In genomic region chr9:69948964-69949363, GRCm38 (mm10) we compare ENCODE assay signal across 8 mouse cellular contexts. TPM values are rescaled to one million over a fixed set of nuclear protein-coding genes. Genes with fewer than 3 reads are reported as not detected.
A peak's percentile ranks its signal among the peaks of the same experiment; 100 is the strongest.
DNase-seq lines count a peak whose midpoint lies in the region; ATAC-seq and TF ChIP-seq lines count a peak whose summit lies in the region.

No protein-coding gene starts in this region.

- intact Hi-C loops in heart, adult 2 months (cut with DNase I): loop anchor here (1.0 kb wide), 1 partner anchor 38 kb away; no protein-coding TSS in a partner anchor

- no peaks in the 10 kb centered on the region for H3K4me1 ChIP-seq in kidney, adult 2 months (ENCODE audit: control insufficient read depth, insufficient read depth, low read length)
- H3K4me1 ChIP-seq in kidney, embryonic 15.5 days: no peaks in the 10 kb centered on the region
- H3K4me1 ChIP-seq in CH12.LX (ENCODE audit: control insufficient read depth in 1 of 2, insufficient read depth in 2 of 2): peaks cover under 1 to 8% of the 10 kb centered on the region in 2 experiments; a peak in 3 of 4 replicates
- H3K4me1 ChIP-seq in heart, adult 2 months (ENCODE audit: control insufficient read depth, insufficient read depth, low read length): no peaks in the 10 kb centered on the region
- H3K4me1 ChIP-seq in lung, adult 2 months (ENCODE audit: control insufficient read depth, insufficient read depth, low read length): no peaks in the 10 kb centered on the region
- no peaks in the 10 kb centered on the region for H3K4me1 ChIP-seq in hindbrain, embryonic 12.5 days

- dilution Hi-C loops in CH12.LX (cut with MboI; ENCODE audit: extremely low pct_ligation_motif_present, extremely low pct_unique_long_range_greater_than_20kb, low sequenced_read_pairs): no loop called here

- H3K9ac ChIP-seq in kidney, embryonic 15.5 days: no peak overlapping the region
- no peak overlapping the region for H3K9ac ChIP-seq in CH12.LX (ENCODE audit: insufficient read depth, low read depth)
- H3K9ac ChIP-seq in heart, adult 2 months (ENCODE audit: low read depth, low read length): no peak overlapping the region
- no peak overlapping the region for H3K9ac ChIP-seq in hindbrain, embryonic 12.5 days

- no peak overlapping the region for H3K4me2 ChIP-seq in kidney, embryonic 15.5 days
- no peak overlapping the region for H3K4me2 ChIP-seq in CH12.LX (ENCODE audit: insufficient read depth, low read depth, poor library complexity, severe bottlenecking)
- no peak overlapping the region for H3K4me2 ChIP-seq in hindbrain, embryonic 12.5 days (replicated peaks)

- no peaks in the 10 kb centered on the region for H3K27me3 ChIP-seq in kidney, adult 2 months (replicated peaks; ENCODE audit: control insufficient read depth, insufficient read depth, low read length)
- peaks cover 10% of the 10 kb centered on the region for H3K27me3 ChIP-seq in kidney, embryonic 15.5 days
- no peaks in the 10 kb centered on the region for H3K27me3 ChIP-seq in CH12.LX (replicated peaks)
- no peaks in the 10 kb centered on the region for H3K27me3 ChIP-seq in heart, adult 2 months (ENCODE audit: control insufficient read depth, insufficient read depth, low read length)
- no peaks in the 10 kb centered on the region for H3K27me3 ChIP-seq in hindbrain, embryonic 12.5 days

- no peak overlapping the region for H3K27ac ChIP-seq in kidney, adult 2 months (ENCODE audit: insufficient read depth, low read depth, low read length)
- no peak overlapping the region for H3K27ac ChIP-seq in kidney, embryonic 15.5 days
- no peak overlapping the region for H3K27ac ChIP-seq in CH12.LX (ENCODE audit: insufficient read depth, low read depth)
- no peak overlapping the region for H3K27ac ChIP-seq in heart, adult 2 months
- no peak overlapping the region for H3K27ac ChIP-seq in hindbrain, embryonic 12.5 days

- no peaks in the 10 kb centered on the region for H3K36me3 ChIP-seq in kidney, adult 2 months (ENCODE audit: control insufficient read depth, insufficient read depth, low read length)
- no peaks in the 10 kb centered on the region for H3K36me3 ChIP-seq in kidney, embryonic 15.5 days
- no peaks in the 10 kb centered on the region for H3K36me3 ChIP-seq in CH12.LX (replicated peaks in 1 of 2; ENCODE audit: control insufficient read depth in 1 of 2, insufficient read depth in 1 of 2, low read length in 1 of 2)
- no peaks in the 10 kb centered on the region for H3K36me3 ChIP-seq in heart, adult 2 months (ENCODE audit: control insufficient read depth, insufficient read depth, low read length)
- no peaks in the 10 kb centered on the region for H3K36me3 ChIP-seq in hindbrain, embryonic 12.5 days

- TF ChIP-seq RAD21 in CH12.LX (IDR thresholded peaks at IDR 0.05; ENCODE audit: low read depth, low read length): peak; percentile 94

- no peaks in the 10 kb centered on the region for H3K9me3 ChIP-seq in kidney, embryonic 15.5 days (replicated peaks)
- H3K9me3 ChIP-seq in CH12.LX (replicated peaks; ENCODE audit: low read length): no peaks in the 10 kb centered on the region
- H3K9me3 ChIP-seq in hindbrain, embryonic 12.5 days (replicated peaks): no peaks in the 10 kb centered on the region

- TF ChIP-seq POLR2A in kidney, adult 2 months (IDR thresholded peaks at IDR 0.05; ENCODE audit: low read depth, low read length): no peak
- TF ChIP-seq POLR2A in CH12.LX (IDR thresholded peaks at IDR 0.05; ENCODE audit: low read depth, low read length): no peak
- TF ChIP-seq POLR2A in heart, adult 2 months (IDR thresholded peaks at IDR 0.05; ENCODE audit: insufficient read depth, low read depth, low read length): no peak
- no peak for TF ChIP-seq POLR2A in lung, adult 2 months (IDR thresholded peaks at IDR 0.05; ENCODE audit: borderline replicate concordance, extremely low read depth, low read depth, low read length)

- no peak overlapping the region for H3K4me3 ChIP-seq in kidney, adult 2 months (ENCODE audit: insufficient read depth, low read depth, low read length)
- no peak overlapping the region for H3K4me3 ChIP-seq in kidney, embryonic 15.5 days (replicated peaks)
- H3K4me3 ChIP-seq in CH12.LX (replicated peaks in 1 of 3; ENCODE audit: low read depth in 2 of 3, low read length in 2 of 3, poor library complexity in 1 of 3): no peak overlapping the region
- H3K4me3 ChIP-seq in heart, adult 2 months: no peak overlapping the region
- H3K4me3 ChIP-seq in lung, adult 2 months (replicated peaks; ENCODE audit: extremely low read depth, low read depth, low read length): no peak overlapping the region
- no peak overlapping the region for H3K4me3 ChIP-seq in hindbrain, embryonic 12.5 days

- WGBS in kidney, adult 2 months: 13% methylated on average over 2 of the region's 2 CpGs
- 16% methylated on average over 2 of the region's 2 CpGs for WGBS in kidney, embryonic 15.5 days
- 1% methylated on average over 2 of the region's 2 CpGs for WGBS in heart, adult 2 months
- WGBS in lung, adult 2 months: 7% methylated on average over 2 of the region's 2 CpGs
- WGBS in hindbrain, embryonic 12.5 days: 20% methylated on average over 2 of the region's 2 CpGs

- peak; percentile 21 for DNase-seq in kidney, adult 2 months
- peak; percentile 82 for DNase-seq in CH12.LX (ENCODE audit: extremely low read depth)
- peak; percentile 53 to 68 for DNase-seq in adrenal gland, postnatal 36 days
- peak; percentile 58 to 67 for DNase-seq in heart, adult 2 months
- peak; percentile 39 for DNase-seq in lung, adult 2 months
- peak; percentile 24 to 69 for DNase-seq in spleen, adult 18-20 months

- in situ Hi-C loops in CH12.LX (cut with MboI; ENCODE audit: low pct_ligation_motif_present, low pct_unique_long_range_greater_than_20kb, low sequenced_read_pairs): no loop called here

- no peak for ATAC-seq in kidney, embryonic 15.5 days (replicated peaks; ENCODE audit: low FRiP score)
- ATAC-seq in hindbrain, embryonic 12.5 days (ENCODE audit: low FRiP score): no peak

- TF ChIP-seq EP300 in CH12.LX (IDR thresholded peaks at IDR 0.05; ENCODE audit: low read length): no peak
- TF ChIP-seq EP300 in heart, adult 2 months (IDR thresholded peaks at IDR 0.05; ENCODE audit: insufficient read depth, low read depth, low read length): 0 out of 2 replicates have a peak, but pooled peaks have one; percentile 37

- TF ChIP-seq CTCF in kidney, adult 2 months (conservative IDR thresholded peaks at IDR 0.05; ENCODE audit: insufficient read depth, insufficient read length, low read depth, low read length): peak; percentile 93
- peak; percentile 98 to 99 for TF ChIP-seq CTCF in CH12.LX (conservative IDR thresholded peaks at IDR 0.05 in 1 of 2, IDR thresholded peaks at IDR 0.05 in 1 of 2; ENCODE audit: low read depth in 2 of 2, low read length in 2 of 2)
- TF ChIP-seq CTCF in heart, adult 2 months (IDR thresholded peaks at IDR 0.05): peak; percentile 91
- peak; percentile 94 for TF ChIP-seq CTCF in lung, adult 2 months (IDR thresholded peaks at IDR 0.05; ENCODE audit: insufficient read depth, low read length)

- no peaks in the 10 kb centered on the region for H3K79me2 ChIP-seq in CH12.LX (replicated peaks; ENCODE audit: control insufficient read depth, extremely low read depth, insufficient read depth, poor library complexity, severe bottlenecking)
- H3K79me2 ChIP-seq in heart, adult 2 months (replicated peaks; ENCODE audit: control insufficient read depth, insufficient read depth, low read length): no peaks in the 10 kb centered on the region

TF ChIP-seq in CH12.LX, 34 proteins besides CTCF, POLR2A, EP300 and RAD21 (continues in another document):
- TF ChIP-seq USF2 (conservative IDR thresholded peaks at IDR 0.05; ENCODE audit: low read depth, low read length) (no peak), USF1 (IDR thresholded peaks at IDR 0.05; ENCODE audit: low read depth, low read length) (no peak), BHLHE40 (IDR thresholded peaks at IDR 0.05; ENCODE audit: low read depth, low read length) (0 out of 2 replicates have a peak, but pooled peaks have one; percentile 16), ZMIZ1 (IDR thresholded peaks at IDR 0.05; ENCODE audit: low read depth, low read length) (no peak), HCFC1 (IDR thresholded peaks at IDR 0.05; ENCODE audit: low read depth, low read length) (no peak), UBTF (IDR thresholded peaks at IDR 0.05; ENCODE audit: low read depth, low read length) (no peak), SMC3 (IDR thresholded peaks at IDR 0.05; ENCODE audit: low read depth, low read length) (peak; percentile 92), IRF4 (IDR thresholded peaks at IDR 0.05; ENCODE audit: low read depth, low read length) (peak; percentile 44; the same call in 1 of the 2 replicates), NELFE (IDR thresholded peaks at IDR 0.05; ENCODE audit: low read depth, low read length) (peak; percentile 55; the same call in 1 of the 2 replicates), GABPA (IDR thresholded peaks at IDR 0.05; ENCODE audit: insufficient replicate concordance, low read depth, low read length) (no peak), ZKSCAN1 (IDR thresholded peaks at IDR 0.05; ENCODE audit: borderline replicate concordance, low read depth, low read length) (no peak), KAT2A (IDR thresholded peaks at IDR 0.05; ENCODE audit: insufficient replicate concordance, low read length) (no peak), ELF1 (IDR thresholded peaks at IDR 0.05; ENCODE audit: low read depth, low read length) (peak; percentile 50), TBP (conservative IDR thresholded peaks at IDR 0.05; ENCODE audit: low read depth, low read length) (no peak), ZNF384 (IDR thresholded peaks at IDR 0.05; ENCODE audit: low read depth, low read length) (no peak), CHD1 (IDR thresholded peaks at IDR 0.05; ENCODE audit: low read depth, low read length) (no peak), RCOR1 (conservative IDR thresholded peaks at IDR 0.05; ENCODE audit: low read depth, low read length) (no peak), MYC (IDR thresholded peaks at IDR 0.05; ENCODE audit: low read depth, low read length) (no peak), JUND (conservative IDR thresholded peaks at IDR 0.05; ENCODE audit: low read depth, low read length) (peak; percentile 37; the same call in 1 of the 2 replicates), MAX (IDR thresholded peaks at IDR 0.05; ENCODE audit: low read length) (no peak), MAZ (IDR thresholded peaks at IDR 0.05; ENCODE audit: low read depth, low read length) (no peak)

RNA-seq across cellular contexts. Expression of gene Bnip2, which starts 40.3 kb away (rescaled TPM):
- 16.9 and 19.0 TPM in 2 replicates for polyA plus RNA-seq in kidney, adult 2 months (2012; rRNA removed)
- polyA plus RNA-seq in kidney, embryonic 15.5 days (2015; fragmentation: Nextera tagmentation; extraction: Ambion mirVana): 101 and 105 TPM in 2 replicates
- total RNA-seq in CH12.LX (2012; rRNA removed): 54.3 and 67.5 TPM in 2 replicates
- 104 and 117 TPM in 2 replicates for total RNA-seq in CH12.LX (2014; rRNA removed)
- 88.1 and 89.7 TPM in 2 replicates for polyA plus RNA-seq in CH12.LX (2012; ENCODE audit: insufficient read length, low read depth)
- 100 to 1,000 TPM in 1 of 2 experiments, 10 to 100 TPM in 1; 90.7 to 114 TPM for total RNA-seq in adrenal gland, postnatal 36 days (2021)
- total RNA-seq in heart, adult 2 months (2021): 10 to 100 TPM; 96.7 to 97.0 TPM
- 34.1 and 62.8 TPM in 2 replicates for polyA plus RNA-seq in heart, adult 2 months (2012; rRNA removed)
- polyA plus RNA-seq in lung, adult 2 months (2012; rRNA removed): 34.8 and 50.1 TPM in 2 replicates
- polyA plus RNA-seq in hindbrain, embryonic 12.5 days (2016; fragmentation: Nextera tagmentation; extraction: Ambion mirVana): 109 and 111 TPM in 2 replicates

Comparison
In these comparisons a context has a peak if more than half of its experiments do, and no peak if none do; other contexts are left out.
1. DNase-seq: peak in every context shown above with its lines; median percentile 82 in CH12.LX; 62 in heart, adult 2 months; 60 in adrenal gland, postnatal 36 days; 46 in spleen, adult 18-20 months; 39 in lung, adult 2 months; 21 in kidney, adult 2 months.